Mouse (Mus musculus) G1E-ER4 (cell line): Measurements from ENCODE around the gene Vmn1r37. TPM values are rescaled to one million over a fixed set of nuclear protein-coding genes. Genes with fewer than 3 reads are reported as not detected.
"Not testable (repeated sequence)": the region's sequence is repeated elsewhere in the genome, so short reads cannot be mapped to it uniquely, and the experiment has no call there.

ENCODE experiments used
- GATA1 ChIP-seq: IDR thresholded peaks from one replicate; pipeline ENCODE4 v1.8.0; 2012; ENCODE audit warnings: low read length, inconsistent platforms
- polyA plus RNA-seq: library from polyadenylated mRNA; stranded (reverse); fragments of >175 nt; gene quantifications from 2 replicates; pipeline ENCODE4 v1.2.3, GENCODE M21; 2012

Vmn1r37 gene
- polyA plus RNA-seq = not detected in 2 replicates

GRCm38 (mm10) chr6:66729082-66729481 lies at the start of gene Vmn1r37:
Vmn1r37 (plus strand) TSS chr6:66729382.
- not testable (repeated sequence) for TF ChIP-seq GATA1

GRCm38 (mm10) chr6:66685806-66686205 lies 43.4 kb upstream of the Vmn1r37 start, which contains the start of gene Vmn1r35:
Vmn1r35 (minus strand) TSS chr6:66685906.
- TF ChIP-seq GATA1 = no peak

GRCm38 (mm10) chr6:66708901-66709300 lies 20.3 kb upstream of the Vmn1r37 start:
- TF ChIP-seq GATA1 = no peak

- no peak for TF ChIP-seq GATA1
Measured at GRCm38 (mm10) chr6:66713854-66714253, 15.3 kb upstream of the Vmn1r37 start.

GRCm38 (mm10) chr6:66719068-66719467 lies 10.1 kb upstream of the Vmn1r37 start, which contains the start of gene Vmn1r36:
Vmn1r36 (minus strand) TSS chr6:66719168.
- TF ChIP-seq GATA1 = not testable (repeated sequence)

- TF ChIP-seq GATA1 = not testable (repeated sequence)
Measured at GRCm38 (mm10) chr6:66782527-66782926, 53.3 kb downstream of the Vmn1r37 start, which contains the start of gene Vmn1r38. Vmn1r38 (minus strand) TSS chr6:66782627.

Other genes starting within 250 kb of the Vmn1r37 start
- gene Mad2l1, start 194.0 kb upstream of the Vmn1r37 start, polyA plus RNA-seq = 5.0 and 7.2 TPM in 2 replicates
- gene Vmn1r32, start 169.3 kb upstream of the Vmn1r37 start, polyA plus RNA-seq = not detected in 2 replicates
- gene Vmn1r33, start 111.1 kb upstream of the Vmn1r37 start, polyA plus RNA-seq = not detected in 2 replicates
- not detected in 2 replicates for gene Vmn1r34, start 85.5 kb upstream of the Vmn1r37 start, polyA plus RNA-seq
- gene Vmn1r35, start 43.5 kb upstream of the Vmn1r37 start, polyA plus RNA-seq = not detected in 2 replicates
- gene Vmn1r36, start 10.2 kb upstream of the Vmn1r37 start, polyA plus RNA-seq = not detected in 2 replicates
- gene Vmn1r38, start 53.2 kb downstream of the Vmn1r37 start, polyA plus RNA-seq = not detected in 2 replicates
- not detected in 2 replicates for gene Vmn1r39, start 81.2 kb downstream of the Vmn1r37 start, polyA plus RNA-seq
- gene Gng12, start 167.0 kb downstream of the Vmn1r37 start, polyA plus RNA-seq = not detected in 2 replicates